Mouse (Mus musculus) forebrain, embryonic 11.5 days (tissue): ENCODE results near the gene Tut7. TPM values are rescaled to one million over a fixed set of nuclear protein-coding genes. Genes with fewer than 3 reads are reported as not detected.
"Not testable (repeated sequence)": the region's sequence is repeated elsewhere in the genome, so short reads cannot be mapped to it uniquely, and the experiment has no call there.

ENCODE experiments used
- ATAC-seq: fragments of 200-750 bp; cut with Nextera tagmentation; replicated peaks from 2 replicates; pipeline ENCODE4 v1.8.0; 2017; ENCODE audit warnings: moderate TSS enrichment; ENCODE audit not compliant: low FRiP score
- DNase-seq: peaks from one replicate; pipeline ENCODE4 v3.0.0-alpha.2; 2017; ENCODE audit warnings: low spot score
- H3K27ac ChIP-seq: fragments of 300-500 bp; sonication (generic); 2 replicates; pipeline ENCODE4 v1.5.1; 2014; ENCODE audit warnings: low read depth, low read length
- H3K27me3 ChIP-seq: fragments of 300-500 bp; sonication (generic); 2 replicates; pipeline ENCODE4 v1.6.1; 2014; ENCODE audit warnings: mild to moderate bottlenecking, low read length, mixed read lengths; ENCODE audit not compliant: control insufficient read depth, insufficient read depth
- H3K36me3 ChIP-seq: fragments of 300-500 bp; sonication (generic); 2 replicates; pipeline ENCODE4 v1.6.1; 2014; ENCODE audit warnings: mild to moderate bottlenecking, low read length, moderate library complexity, mixed read lengths; ENCODE audit not compliant: control insufficient read depth, insufficient read depth
- H3K4me1 ChIP-seq: fragments of 300-500 bp; sonication (generic); replicated peaks from 2 replicates; pipeline ENCODE4 v1.6.1; 2014; ENCODE audit warnings: low read length, mixed read lengths; ENCODE audit not compliant: control insufficient read depth, insufficient read depth
- H3K4me2 ChIP-seq: fragments of 300-500 bp; sonication (generic); 2 replicates; pipeline ENCODE4 v1.6.1; 2014; ENCODE audit warnings: low read depth, mild to moderate bottlenecking, low read length, moderate library complexity, mixed read lengths; ENCODE audit not compliant: severe bottlenecking
- H3K4me3 ChIP-seq: fragments of 300-500 bp; sonication (generic); 2 replicates; pipeline ENCODE4 v1.5.1; 2014; ENCODE audit warnings: low read depth, low read length
- H3K9ac ChIP-seq: fragments of 300-500 bp; sonication (generic); 2 replicates; pipeline ENCODE4 v1.6.1; 2014; ENCODE audit warnings: low read length
- H3K9me3 ChIP-seq: fragments of 300-500 bp; sonication (generic); 2 replicates; pipeline ENCODE4 v1.6.1; 2016; ENCODE audit warnings: low read length, mixed read lengths; ENCODE audit not compliant: control insufficient read depth
- whole genome bisulfite sequencing: fragments of 180-500 bp; shearing (Covaris S2); extraction: QIAGEN DNeasy Blood & Tissue Kit; methylation state at CpG from one replicate; pipeline ENCODE4 v1.1.7; 2014; 5-methylcytosine and 5-hydroxymethylcytosine counted together
- polyA plus RNA-seq: library from polyadenylated mRNA; unstranded; fragments of >200 nt; fragmentation: Nextera tagmentation; extraction: Ambion mirVana; gene quantifications from 2 replicates; pipeline ENCODE4 v1.2.1, GENCODE M21; 2014

Gene Tut7
- polyA plus RNA-seq, 1 experiment from 2014 or later, result 55.5 TPM

DNA sequence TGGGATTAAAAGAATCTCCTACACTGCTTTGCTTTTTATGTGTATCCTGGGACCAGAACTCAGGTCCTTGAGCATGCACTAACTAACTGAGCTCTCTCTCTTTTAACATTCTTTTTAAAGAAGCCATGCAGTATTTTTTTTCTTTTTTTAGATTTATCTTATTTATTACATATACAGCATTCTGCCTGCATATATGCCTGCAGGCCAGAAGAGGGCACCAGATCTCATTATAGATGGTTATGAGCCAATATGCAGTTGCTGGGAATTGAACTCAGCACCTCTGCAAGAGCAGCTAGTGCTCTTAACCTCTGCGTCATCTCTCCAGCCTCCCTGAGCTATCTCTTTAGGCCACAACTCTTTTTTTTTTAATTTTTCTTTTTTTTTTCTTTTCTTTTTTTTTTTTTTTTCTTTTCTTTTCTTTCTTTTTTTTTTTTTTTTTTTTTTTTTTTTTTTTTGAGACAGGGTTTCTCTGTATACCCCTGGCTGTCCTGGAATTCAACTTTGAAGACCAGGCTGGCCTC lies 43.1 kb downstream of the Tut7 start:
- H3K4me3 ChIP-seq, H3K4me2 ChIP-seq, H3K4me1 ChIP-seq, H3K9me3 ChIP-seq, H3K27ac ChIP-seq, H3K27me3 ChIP-seq, DNase-seq, ATAC-seq, H3K9ac ChIP-seq: not testable (repeated sequence)
- 100% methylated on average over 1 of the region's 1 CpGs for WGBS
- H3K36me3 ChIP-seq, result peaks cover 20% of the 10 kb centered on the region; the same call in 1 of the 2 replicates

GRCm38 (mm10) chr13:59779213-59779612 lies 43.7 kb downstream of the Tut7 start:
- no peak overlapping the region for H3K9ac ChIP-seq
- no peaks in the 10 kb centered on the region for H3K9me3 ChIP-seq
- no peak overlapping the region for H3K4me3 ChIP-seq
- no peaks in the 10 kb centered on the region for H3K27me3 ChIP-seq
- no peak overlapping the region for H3K4me2 ChIP-seq
- 90% methylated on average over 4 of the region's 4 CpGs for WGBS
- H3K27ac ChIP-seq, result no peak overlapping the region
- peaks cover 15% of the 10 kb centered on the region; the same call in 1 of the 2 replicates for H3K36me3 ChIP-seq
- ATAC-seq, result no peak
- DNase-seq, result no peak
- H3K4me1 ChIP-seq, result no peaks in the 10 kb centered on the region

GRCm38 (mm10) chr13:59775168-59775567 lies 47.8 kb downstream of the Tut7 start:
- WGBS, result 87% methylated on average over 3 of the region's 3 CpGs
- peaks cover 5% of the 10 kb centered on the region; the same call in 1 of the 2 replicates for H3K36me3 ChIP-seq
- H3K27me3 ChIP-seq, result no peaks in the 10 kb centered on the region
- H3K4me1 ChIP-seq, result 0 out of 2 replicates have a peak, but pooled peaks cover 2% of the 10 kb centered on the region
- H3K9me3 ChIP-seq, result no peaks in the 10 kb centered on the region
- H3K9ac ChIP-seq, result no peak overlapping the region
- no peak for ATAC-seq
- no peak overlapping the region for H3K4me2 ChIP-seq
- H3K4me3 ChIP-seq, result no peak overlapping the region
- no peak overlapping the region for H3K27ac ChIP-seq
- DNase-seq, result no peak

GRCm38 (mm10) chr13:59771257-59771656 lies 51.7 kb downstream of the Tut7 start:
- H3K4me2 ChIP-seq, result no peak overlapping the region
- DNase-seq, result no peak
- no peak overlapping the region for H3K9ac ChIP-seq
- ATAC-seq, result no peak
- H3K36me3 ChIP-seq, result no peaks in the 10 kb centered on the region
- H3K4me1 ChIP-seq, result peaks cover 8% of the 10 kb centered on the region; the same call in 1 of the 2 replicates
- 0 out of 2 replicates have a peak overlapping the region, but pooled peaks have one; percentile 97 for H3K27ac ChIP-seq
- 77% methylated on average over 9 of the region's 9 CpGs for WGBS
- H3K9me3 ChIP-seq, result no peaks in the 10 kb centered on the region
- H3K4me3 ChIP-seq, result no peak overlapping the region
- no peaks in the 10 kb centered on the region for H3K27me3 ChIP-seq

DNA sequence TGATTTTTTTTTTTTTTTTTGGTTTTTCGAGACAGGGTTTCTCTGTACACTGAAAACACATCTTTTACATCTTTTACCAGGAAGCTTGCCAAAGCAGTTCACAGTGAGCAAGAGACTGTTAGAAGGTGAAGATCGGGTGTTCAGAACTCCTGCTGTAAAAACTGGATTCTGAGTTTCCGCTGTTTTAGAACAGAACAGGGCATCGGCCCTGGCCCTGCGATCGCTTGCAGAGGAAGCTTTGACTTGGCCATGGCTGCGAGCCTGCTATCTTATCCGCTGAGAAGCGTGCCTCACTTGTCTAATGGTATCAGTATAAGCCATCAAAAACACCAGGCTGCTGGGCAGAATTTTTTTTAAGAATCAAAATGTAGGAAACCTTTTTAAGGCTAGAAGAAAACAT lies 52.1 kb downstream of the Tut7 start:
- WGBS, result 78% methylated on average over 9 of the region's 9 CpGs

GRCm38 (mm10) chr13:59770164-59770562 lies 52.8 kb downstream of the Tut7 start:
- WGBS, result under 1% methylated on average over 28 of the region's 28 CpGs
- peaks cover 8% of the 10 kb centered on the region; the same call in 1 of the 2 replicates for H3K4me1 ChIP-seq
- ATAC-seq, result peak; percentile 87

More for the DNA sequence above, 52.1 kb downstream of the Tut7 start:
- H3K4me1 ChIP-seq, result peaks cover 8% of the 10 kb centered on the region; the same call in 1 of the 2 replicates
- no peak for DNase-seq
- H3K27me3 ChIP-seq, result no peaks in the 10 kb centered on the region
- H3K9ac ChIP-seq, result peak overlapping the region; percentile 77
- peak overlapping the region; percentile 77 for H3K4me2 ChIP-seq
- H3K27ac ChIP-seq, result peak overlapping the region; percentile 97
- no peak for ATAC-seq
- H3K4me3 ChIP-seq, result peak overlapping the region; percentile 85; the same call in 1 of the 2 replicates
- H3K36me3 ChIP-seq, result no peaks in the 10 kb centered on the region
- no peaks in the 10 kb centered on the region for H3K9me3 ChIP-seq

GRCm38 (mm10) chr13:59769296-59770163 lies 53.4 kb downstream of the Tut7 start, which contains the start of gene Isca1:
Gene Isca1, minus strand, starts transcription at chr13:59769810.
- peak; percentile 99 for DNase-seq
- ATAC-seq, result peak; percentile 98
- Histone ChIP-seq H3K4me1 (peaks cover 8% of the 10 kb centered on the region; the same call in 1 of the 2 replicates), H3K27me3 (no peaks in the 10 kb centered on the region), H3K27ac (peak within 1 kb of the TSS; percentile 97), H3K9me3 (no peaks in the 10 kb centered on the region), H3K4me3 (peak within 1 kb of the TSS; percentile 85), H3K9ac (peak within 1 kb of the TSS; percentile 77), H3K36me3 (no peaks in the 10 kb centered on the region), H3K4me2 (peak within 1 kb of the TSS; percentile 77)
- WGBS, result under 1% methylated on average over 82 of the region's 91 CpGs

More at GRCm38 (mm10) chr13:59770164-59770562, 52.8 kb downstream of the Tut7 start:
- Histone ChIP-seq H3K27ac (peak overlapping the region; percentile 97), H3K4me3 (peak overlapping the region; percentile 85), H3K9ac (peak overlapping the region; percentile 77), H3K9me3 (no peaks in the 10 kb centered on the region), H3K27me3 (no peaks in the 10 kb centered on the region), H3K36me3 (no peaks in the 10 kb centered on the region), H3K4me2 (peak overlapping the region; percentile 77)
- peak; percentile 92 for DNase-seq

- Histone ChIP-seq H3K9ac (peak overlapping the region; percentile 67), H3K4me1 (peaks cover 8% of the 10 kb centered on the region; the same call in 1 of the 2 replicates), H3K9me3 (no peaks in the 10 kb centered on the region), H3K4me2 (peak overlapping the region; percentile 76), H3K4me3 (peak overlapping the region; percentile 85), H3K27ac (no peak overlapping the region), H3K36me3 (no peaks in the 10 kb centered on the region), H3K27me3 (no peaks in the 10 kb centered on the region)
- DNase-seq, result no peak
- ATAC-seq, result no peak
- WGBS, result 52% methylated on average over 13 of the region's 13 CpGs
Observed at GRCm38 (mm10) chr13:59768531-59768930, 54.4 kb downstream of the Tut7 start.
